Mouse (Mus musculus): ENCODE results near the gene Tmem44. TPM values are rescaled to one million over a fixed set of nuclear protein-coding genes. Genes with fewer than 3 reads are reported as not detected.

Tmem44 gene
- polyA plus RNA-seq, 1 experiment from 2014 or later = 73.8 TPM

DNA sequence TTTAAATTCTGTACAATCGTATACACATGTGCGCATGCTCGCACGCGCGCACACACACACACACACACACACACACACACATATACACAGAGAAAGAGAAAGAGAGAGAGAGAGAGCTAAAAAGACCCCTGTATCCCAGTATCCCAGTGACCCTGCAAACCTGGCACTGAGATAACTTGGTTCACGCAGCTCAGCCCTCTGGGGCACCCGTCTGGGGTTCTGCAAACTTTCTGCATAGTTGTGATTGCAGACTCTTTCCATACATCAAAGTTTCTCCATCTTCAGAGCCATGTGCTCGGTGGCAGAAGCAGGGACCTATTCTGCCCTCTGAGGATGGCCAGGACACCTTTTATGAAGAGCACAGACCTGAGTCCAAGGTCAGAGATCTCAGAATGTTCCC, 33.6 kb downstream of the Tmem44 start:
- no peak overlapping the region for H3K27ac ChIP-seq (ENCODE audit: low read depth, low read length)
- H3K27me3 ChIP-seq (ENCODE audit: control insufficient read depth, insufficient read depth, low read length) = no peaks in the 10 kb centered on the region
- ATAC-seq (ENCODE audit: low read depth) = no peak
- no peak overlapping the region for H3K9ac ChIP-seq (replicated peaks; ENCODE audit: low read depth, low read length)
- H3K4me2 ChIP-seq (ENCODE audit: low read depth, low read length) = no peak overlapping the region
- 0 out of 2 replicates have a peak, but pooled peaks cover 3% of the 10 kb centered on the region for H3K36me3 ChIP-seq (ENCODE audit: control insufficient read depth, insufficient read depth, low read length)
- no peaks in the 10 kb centered on the region for H3K9me3 ChIP-seq (ENCODE audit: control insufficient read depth, low read length)
- H3K4me3 ChIP-seq (ENCODE audit: low read depth, low read length) = no peak overlapping the region
- WGBS = 95% methylated on average over 9 of the region's 9 CpGs
- 0 out of 2 replicates have a peak, but pooled peaks cover 5% of the 10 kb centered on the region for H3K4me1 ChIP-seq (ENCODE audit: control insufficient read depth, insufficient read depth, low read length)

DNA sequence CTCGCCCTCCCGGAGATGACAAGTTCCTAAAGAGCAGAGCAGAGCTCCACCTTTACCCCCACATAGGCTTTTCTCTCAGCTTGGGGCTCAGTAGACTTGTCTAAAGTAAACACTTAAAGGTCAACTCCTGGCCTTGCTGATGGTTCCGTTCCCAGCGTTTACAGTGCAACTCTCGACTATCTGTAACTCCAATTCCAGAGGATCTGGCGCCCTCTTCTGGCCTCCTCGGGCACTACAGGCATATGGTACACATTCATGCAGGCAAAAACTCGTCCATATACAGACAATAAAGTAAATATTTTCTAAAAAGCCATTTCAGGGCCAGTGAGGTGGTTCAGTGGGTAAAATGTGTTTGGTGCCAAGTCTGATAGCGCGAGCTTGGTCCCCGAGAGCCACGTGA, 35.2 kb downstream of the Tmem44 start:
- no peak for ATAC-seq (ENCODE audit: low read depth)
- no peak overlapping the region for H3K27ac ChIP-seq (ENCODE audit: low read depth, low read length)
- H3K36me3 ChIP-seq (ENCODE audit: control insufficient read depth, insufficient read depth, low read length) = 0 out of 2 replicates have a peak, but pooled peaks cover 3% of the 10 kb centered on the region

DNA sequence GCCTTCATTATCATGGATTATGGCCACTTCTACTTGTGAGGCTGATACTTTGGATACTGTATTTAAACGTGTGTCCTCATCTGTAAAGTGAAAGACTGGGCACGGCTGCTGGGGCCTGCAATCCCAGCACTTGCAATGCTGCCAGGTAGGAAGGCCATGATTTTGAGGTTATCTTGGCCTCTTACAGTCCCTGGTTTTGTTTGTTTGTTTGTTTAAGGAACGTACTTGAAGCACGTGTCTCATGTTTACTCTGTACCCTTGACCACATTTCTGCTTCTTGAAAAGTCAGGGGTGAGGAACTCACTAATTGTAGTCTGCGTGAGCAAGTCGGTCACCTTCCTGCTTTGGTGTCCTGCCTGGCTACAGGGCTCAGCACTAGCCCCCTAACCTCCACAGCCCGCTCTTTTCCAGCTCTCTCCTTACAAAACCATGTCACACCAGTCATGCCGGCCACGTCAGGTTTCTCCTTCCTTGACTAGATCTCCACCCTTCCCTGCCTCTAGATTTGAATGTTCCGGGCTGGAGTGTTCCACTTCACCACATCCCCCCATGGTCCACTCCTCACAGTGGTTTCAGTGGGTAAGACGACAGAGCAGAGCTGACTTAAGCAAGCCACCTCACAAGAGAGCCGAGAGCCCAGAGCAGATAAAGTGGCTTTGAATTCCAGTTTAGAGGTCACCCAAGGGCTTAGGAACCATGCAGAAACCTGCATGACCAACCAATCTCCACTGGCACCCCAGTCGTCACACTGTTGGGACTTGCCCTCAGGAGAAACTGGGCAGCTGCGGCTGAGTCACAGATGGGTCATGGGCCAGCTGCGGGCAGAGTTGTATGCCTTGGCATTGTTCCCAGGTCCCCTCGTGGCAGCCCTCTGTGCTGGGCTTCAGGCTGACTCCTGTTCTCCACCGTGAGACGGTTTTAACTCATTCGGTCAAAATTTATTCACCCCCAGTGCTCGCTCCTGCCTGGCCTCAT, 37.3 kb downstream of the Tmem44 start:
- Histone ChIP-seq H3K9ac (replicated peaks; ENCODE audit: low read depth, low read length) (no peak overlapping the region), H3K9me3 (ENCODE audit: control insufficient read depth, low read length) (no peaks in the 10 kb centered on the region), H3K27ac (ENCODE audit: low read depth, low read length) (no peak overlapping the region), H3K27me3 (ENCODE audit: control insufficient read depth, insufficient read depth, low read length) (no peaks in the 10 kb centered on the region), H3K36me3 (ENCODE audit: control insufficient read depth, insufficient read depth, low read length) (0 out of 2 replicates have a peak, but pooled peaks cover 3% of the 10 kb centered on the region), H3K4me1 (ENCODE audit: control insufficient read depth, insufficient read depth, low read length) (0 out of 2 replicates have a peak, but pooled peaks cover 14% of the 10 kb centered on the region), H3K4me3 (ENCODE audit: low read depth, low read length) (no peak overlapping the region), H3K4me2 (ENCODE audit: low read depth, low read length) (no peak overlapping the region)
- no peak for ATAC-seq (ENCODE audit: low read depth)
- 62% methylated on average over 20 of the region's 20 CpGs for WGBS

More for the DNA sequence above, 35.2 kb downstream of the Tmem44 start:
- Histone ChIP-seq H3K27me3 (ENCODE audit: control insufficient read depth, insufficient read depth, low read length) (no peaks in the 10 kb centered on the region), H3K4me3 (ENCODE audit: low read depth, low read length) (no peak overlapping the region), H3K9me3 (ENCODE audit: control insufficient read depth, low read length) (no peaks in the 10 kb centered on the region), H3K4me1 (ENCODE audit: control insufficient read depth, insufficient read depth, low read length) (0 out of 2 replicates have a peak, but pooled peaks cover 14% of the 10 kb centered on the region), H3K9ac (replicated peaks; ENCODE audit: low read depth, low read length) (no peak overlapping the region), H3K4me2 (ENCODE audit: low read depth, low read length) (no peak overlapping the region)
- 65% methylated on average over 12 of the region's 12 CpGs for WGBS

DNA sequence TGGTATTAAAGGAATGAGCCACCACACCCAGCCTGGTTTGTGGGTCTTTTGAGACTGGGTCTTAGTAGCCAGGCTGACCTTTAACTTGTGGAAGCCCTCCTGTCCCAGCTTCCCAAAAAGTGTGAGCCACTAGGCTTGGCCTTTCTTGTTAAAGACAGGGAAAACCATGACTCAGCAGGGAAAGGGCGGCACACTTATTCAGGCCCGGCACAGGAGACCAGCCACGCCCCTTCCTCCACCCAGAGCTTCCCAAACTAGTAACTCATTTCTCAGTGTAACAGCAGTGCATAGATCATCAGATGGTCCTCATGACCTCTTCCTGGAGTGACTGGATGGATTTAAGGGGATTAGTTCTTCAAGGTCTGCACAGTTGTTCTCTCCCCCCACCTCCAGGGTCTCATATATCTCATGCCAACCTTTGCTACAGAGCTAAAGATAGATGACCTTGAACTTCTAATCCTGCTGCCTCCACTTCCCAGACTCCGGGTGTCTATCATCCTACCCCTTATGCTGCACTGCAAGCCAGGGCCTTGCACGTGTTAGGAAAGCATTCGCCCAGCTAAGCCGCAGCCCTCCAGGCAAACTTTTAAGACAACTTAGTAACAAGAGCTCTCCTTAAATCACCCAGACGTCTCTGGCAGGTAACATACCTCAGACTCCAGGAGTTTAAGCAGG, 38.1 kb downstream of the Tmem44 start:
- ATAC-seq (ENCODE audit: low read depth) = no peak
- Histone ChIP-seq H3K9me3 (ENCODE audit: control insufficient read depth, low read length) (no peaks in the 10 kb centered on the region), H3K27me3 (ENCODE audit: control insufficient read depth, insufficient read depth, low read length) (no peaks in the 10 kb centered on the region), H3K4me1 (ENCODE audit: control insufficient read depth, insufficient read depth, low read length) (0 out of 2 replicates have a peak, but pooled peaks cover 14% of the 10 kb centered on the region), H3K9ac (replicated peaks; ENCODE audit: low read depth, low read length) (no peak overlapping the region), H3K4me2 (ENCODE audit: low read depth, low read length) (peak overlapping the region; percentile 2; the same call in 1 of the 2 replicates), H3K36me3 (ENCODE audit: control insufficient read depth, insufficient read depth, low read length) (no peaks in the 10 kb centered on the region), H3K4me3 (ENCODE audit: low read depth, low read length) (no peak overlapping the region), H3K27ac (ENCODE audit: low read depth, low read length) (no peak overlapping the region)
- 60% methylated on average over 8 of the region's 8 CpGs for WGBS

DNA sequence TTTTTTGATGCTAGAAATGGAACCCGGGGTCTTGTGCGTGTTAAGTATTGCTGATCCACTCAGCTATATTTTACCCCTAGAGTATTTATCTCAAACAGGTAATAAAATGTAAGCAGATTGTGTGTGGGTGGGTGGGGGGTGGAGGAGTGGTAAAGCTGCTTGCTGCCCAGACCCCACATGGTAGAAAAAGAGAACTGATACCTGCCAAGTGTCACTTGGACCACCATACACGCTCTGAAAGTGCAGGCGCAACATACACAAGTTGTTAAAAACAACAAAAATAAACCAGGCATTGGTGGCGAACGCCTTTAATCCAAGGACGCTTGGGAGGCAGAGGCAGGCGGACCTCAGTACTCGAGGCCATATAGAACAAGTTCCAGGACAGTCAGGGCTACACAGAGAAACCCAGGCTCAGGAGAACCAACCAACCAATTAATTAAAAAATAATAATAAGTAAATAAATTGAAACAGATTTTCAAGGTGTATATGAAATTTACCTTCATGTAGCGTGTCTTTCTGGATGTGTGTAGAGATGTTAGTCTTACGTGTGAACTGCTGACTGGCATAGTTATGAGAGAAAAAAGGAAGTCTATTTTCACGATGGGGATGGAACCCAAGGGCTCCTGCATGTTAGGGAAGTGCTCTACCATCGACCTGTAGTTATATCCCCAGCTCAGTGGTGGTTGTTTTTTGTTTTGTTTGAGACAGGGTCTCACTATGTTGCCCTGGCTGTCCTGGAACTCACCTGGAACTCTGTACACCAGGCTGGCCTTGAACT, 38.9 kb downstream of the Tmem44 start:
- Histone ChIP-seq H3K4me2 (ENCODE audit: low read depth, low read length) (peak overlapping the region; percentile 78), H3K9ac (replicated peaks; ENCODE audit: low read depth, low read length) (peak overlapping the region; percentile 91), H3K27ac (ENCODE audit: low read depth, low read length) (peak overlapping the region; percentile 95; the same call in 1 of the 2 replicates), H3K4me3 (ENCODE audit: low read depth, low read length) (peak overlapping the region; percentile 69), H3K4me1 (ENCODE audit: control insufficient read depth, insufficient read depth, low read length) (0 out of 2 replicates have a peak, but pooled peaks cover 14% of the 10 kb centered on the region), H3K36me3 (ENCODE audit: control insufficient read depth, insufficient read depth, low read length) (no peaks in the 10 kb centered on the region), H3K27me3 (ENCODE audit: control insufficient read depth, insufficient read depth, low read length) (no peaks in the 10 kb centered on the region), H3K9me3 (ENCODE audit: control insufficient read depth, low read length) (no peaks in the 10 kb centered on the region)
- ATAC-seq (ENCODE audit: low read depth) = no peak
- 82% methylated on average over 13 of the region's 13 CpGs for WGBS

DNA sequence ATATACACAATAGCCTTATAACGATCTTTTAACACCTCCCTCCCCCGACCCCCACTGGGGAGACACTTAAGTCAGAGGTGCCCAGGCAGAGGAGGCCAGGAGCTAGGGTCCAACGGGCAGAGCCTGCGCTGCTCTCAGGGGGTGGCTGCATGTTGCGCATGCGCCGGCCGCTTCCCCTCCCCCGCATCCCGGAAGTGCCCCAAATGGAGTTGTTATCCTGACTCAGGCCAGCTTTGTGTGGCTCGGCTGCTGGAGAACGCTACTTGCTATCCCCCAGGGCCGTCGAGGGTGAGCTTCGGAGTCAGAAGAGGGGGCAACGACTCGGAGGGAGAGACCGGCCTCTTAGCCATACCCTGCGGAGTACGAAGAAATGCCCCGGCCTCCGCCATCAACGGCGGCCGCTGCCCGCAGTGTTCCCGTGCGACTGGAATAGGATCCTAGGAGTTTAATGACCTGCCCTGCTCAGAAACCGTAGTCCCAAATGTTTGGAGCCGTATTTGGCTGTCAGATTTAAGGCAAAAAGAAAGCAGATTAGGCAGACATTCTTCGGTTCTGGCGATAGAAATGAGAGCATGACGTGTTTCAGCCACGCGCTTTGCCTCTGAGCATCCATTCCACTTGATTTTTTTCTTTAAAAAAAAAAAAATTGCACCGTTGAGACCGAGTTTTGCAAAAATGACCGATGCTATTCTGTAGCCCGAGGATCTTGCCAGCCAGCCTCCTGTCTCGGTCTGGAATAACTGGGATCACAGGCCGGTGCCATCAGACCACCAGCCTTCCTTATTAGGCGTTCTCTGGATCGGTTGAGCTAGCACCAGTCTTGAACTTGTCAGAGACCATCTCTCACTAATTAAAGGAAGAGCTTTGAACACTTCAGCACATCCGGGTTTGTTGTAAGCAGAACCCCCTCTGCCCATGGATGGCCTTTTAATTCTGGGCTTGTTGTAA, 39.9 kb downstream of the Tmem44 start:
- Histone ChIP-seq H3K36me3 (ENCODE audit: control insufficient read depth, insufficient read depth, low read length) (no peaks in the 10 kb centered on the region), H3K4me1 (ENCODE audit: control insufficient read depth, insufficient read depth, low read length) (0 out of 2 replicates have a peak, but pooled peaks cover 14% of the 10 kb centered on the region), H3K4me3 (ENCODE audit: low read depth, low read length) (peak overlapping the region; percentile 69), H3K9ac (replicated peaks; ENCODE audit: low read depth, low read length) (peak overlapping the region; percentile 91), H3K9me3 (ENCODE audit: control insufficient read depth, low read length) (no peaks in the 10 kb centered on the region), H3K27me3 (ENCODE audit: control insufficient read depth, insufficient read depth, low read length) (no peaks in the 10 kb centered on the region), H3K4me2 (ENCODE audit: low read depth, low read length) (peak overlapping the region; percentile 78), H3K27ac (ENCODE audit: low read depth, low read length) (peak overlapping the region; percentile 95)
- peak; percentile 91 for ATAC-seq (ENCODE audit: low read depth)
- 4% methylated on average over 44 of the region's 44 CpGs for WGBS

DNA sequence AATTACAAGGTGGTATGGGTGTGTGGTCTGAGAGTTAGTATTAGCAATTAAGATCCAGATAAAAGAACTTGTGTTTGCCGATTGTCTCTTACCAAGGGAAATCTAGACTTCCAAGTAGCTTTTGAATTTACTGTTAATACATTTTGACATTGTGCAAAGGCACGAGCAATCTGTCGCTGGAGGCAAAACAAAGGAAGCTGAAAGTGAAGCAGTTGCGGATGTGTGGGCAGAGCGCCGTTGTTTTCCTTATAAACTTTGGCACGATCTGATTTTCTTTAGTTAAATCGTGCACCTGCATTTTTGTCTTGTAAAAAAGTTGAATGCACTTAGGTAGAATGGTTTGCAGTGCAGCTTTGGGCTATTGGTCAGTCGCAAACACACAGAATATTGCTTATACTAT, 40.6 kb downstream of the Tmem44 start:
- no peaks in the 10 kb centered on the region for H3K9me3 ChIP-seq (ENCODE audit: control insufficient read depth, low read length)
- H3K36me3 ChIP-seq (ENCODE audit: control insufficient read depth, insufficient read depth, low read length) = no peaks in the 10 kb centered on the region
- H3K4me3 ChIP-seq (ENCODE audit: low read depth, low read length) = peak overlapping the region; percentile 69
- ATAC-seq (ENCODE audit: low read depth) = no peak
- no peaks in the 10 kb centered on the region for H3K27me3 ChIP-seq (ENCODE audit: control insufficient read depth, insufficient read depth, low read length)
- 51% methylated on average over 9 of the region's 9 CpGs for WGBS
- H3K4me1 ChIP-seq (ENCODE audit: control insufficient read depth, insufficient read depth, low read length) = 0 out of 2 replicates have a peak, but pooled peaks cover 14% of the 10 kb centered on the region
- peak overlapping the region; percentile 91 for H3K9ac ChIP-seq (replicated peaks; ENCODE audit: low read depth, low read length)
- H3K27ac ChIP-seq (ENCODE audit: low read depth, low read length) = peak overlapping the region; percentile 95
- H3K4me2 ChIP-seq (ENCODE audit: low read depth, low read length) = peak overlapping the region; percentile 78

DNA sequence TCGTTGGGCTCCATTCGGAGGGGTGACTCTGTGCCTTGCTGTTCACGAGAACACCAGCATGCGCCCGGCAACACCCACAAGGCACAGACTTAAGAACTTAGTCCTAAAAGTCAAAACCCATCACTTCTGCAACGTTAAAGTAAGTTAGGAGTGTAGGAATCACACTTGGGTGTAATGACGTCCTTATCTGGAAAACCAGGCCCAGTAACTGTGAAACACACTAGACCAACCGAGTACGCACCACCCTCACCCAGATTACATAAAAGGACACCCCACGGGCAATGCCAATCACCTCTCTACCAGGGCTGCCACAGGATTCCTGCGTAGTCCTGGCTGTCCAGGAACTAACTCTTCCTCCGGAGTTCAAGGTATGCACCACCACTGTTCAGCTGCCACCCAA, 41.3 kb downstream of the Tmem44 start:
- no peak overlapping the region for H3K4me2 ChIP-seq (ENCODE audit: low read depth, low read length)
- H3K27ac ChIP-seq (ENCODE audit: low read depth, low read length) = no peak overlapping the region
- H3K36me3 ChIP-seq (ENCODE audit: control insufficient read depth, insufficient read depth, low read length) = no peaks in the 10 kb centered on the region
- 0 out of 2 replicates have a peak, but pooled peaks cover 14% of the 10 kb centered on the region for H3K4me1 ChIP-seq (ENCODE audit: control insufficient read depth, insufficient read depth, low read length)
- no peak overlapping the region for H3K9ac ChIP-seq (replicated peaks; ENCODE audit: low read depth, low read length)
- 93% methylated on average over 12 of the region's 12 CpGs for WGBS
- no peak for ATAC-seq (ENCODE audit: low read depth)
- no peaks in the 10 kb centered on the region for H3K27me3 ChIP-seq (ENCODE audit: control insufficient read depth, insufficient read depth, low read length)
- H3K4me3 ChIP-seq (ENCODE audit: low read depth, low read length) = no peak overlapping the region
- H3K9me3 ChIP-seq (ENCODE audit: control insufficient read depth, low read length) = no peaks in the 10 kb centered on the region

Measured in neural tube, embryonic 14.5 days (tissue).